Mouse (Mus musculus) forebrain, embryonic 16.5 days (tissue): ENCODE data around the gene Pnma1. TPM values are rescaled to one million over a fixed set of nuclear protein-coding genes. Genes with fewer than 3 reads are reported as not detected.

Source experiments
- ATAC-seq: fragments of 200-750 bp; cut with Nextera tagmentation; 2 replicates; pipeline ENCODE4 v1.8.0; 2017; ENCODE audit warnings: mild to moderate bottlenecking, moderate library complexity
- H3K27ac ChIP-seq: fragments of 300-500 bp; sonication (generic); 2 replicates; pipeline ENCODE4 v1.5.1; 2014; ENCODE audit warnings: low read length, control low read depth
- H3K27me3 ChIP-seq: fragments of 300-500 bp; sonication (generic); replicated peaks from 2 replicates; pipeline ENCODE4 v1.6.1; 2014; ENCODE audit warnings: low read length; ENCODE audit not compliant: control insufficient read depth, insufficient read depth
- H3K36me3 ChIP-seq: fragments of 300-500 bp; sonication (generic); 2 replicates; pipeline ENCODE4 v1.6.1; 2014; ENCODE audit not compliant: control insufficient read depth, insufficient read depth
- H3K4me1 ChIP-seq: fragments of 300-500 bp; sonication (generic); replicated peaks from 2 replicates; pipeline ENCODE4 v1.6.1; 2014; ENCODE audit warnings: low read length; ENCODE audit not compliant: control insufficient read depth, insufficient read depth
- H3K4me2 ChIP-seq: fragments of 300-500 bp; sonication (generic); 2 replicates; pipeline ENCODE4 v1.6.1; 2014; ENCODE audit warnings: mild to moderate bottlenecking, low read length, control low read depth
- H3K4me3 ChIP-seq: fragments of 300-500 bp; sonication (generic); replicated peaks from 2 replicates; pipeline ENCODE4 v1.5.1; 2014; ENCODE audit warnings: mild to moderate bottlenecking, low read length, control low read depth
- H3K9ac ChIP-seq: fragments of 300-500 bp; sonication (generic); replicated peaks from 2 replicates; pipeline ENCODE4 v1.6.1; 2014; ENCODE audit warnings: low read depth, low read length, control low read depth
- H3K9me3 ChIP-seq: fragments of 300-500 bp; sonication (generic); 2 replicates; pipeline ENCODE4 v1.6.1; 2016; ENCODE audit warnings: low read length; ENCODE audit not compliant: control insufficient read depth
- WGBS: fragments of 180-500 bp; shearing (Covaris S2); extraction: QIAGEN DNeasy Blood & Tissue Kit; methylation state at CpG from one replicate; pipeline ENCODE4 v1.1.7; 2014; 5-methylcytosine and 5-hydroxymethylcytosine counted together
- polyA plus RNA-seq: library from polyadenylated mRNA; unstranded; fragments of >200 nt; fragmentation: Nextera tagmentation; extraction: Ambion mirVana; gene quantifications from 2 replicates; pipeline ENCODE4 v1.2.1, GENCODE M21; 2015

The Pnma1 gene
- polyA plus RNA-seq, 1 experiment from 2014 or later, result 7.2 TPM

DNA sequence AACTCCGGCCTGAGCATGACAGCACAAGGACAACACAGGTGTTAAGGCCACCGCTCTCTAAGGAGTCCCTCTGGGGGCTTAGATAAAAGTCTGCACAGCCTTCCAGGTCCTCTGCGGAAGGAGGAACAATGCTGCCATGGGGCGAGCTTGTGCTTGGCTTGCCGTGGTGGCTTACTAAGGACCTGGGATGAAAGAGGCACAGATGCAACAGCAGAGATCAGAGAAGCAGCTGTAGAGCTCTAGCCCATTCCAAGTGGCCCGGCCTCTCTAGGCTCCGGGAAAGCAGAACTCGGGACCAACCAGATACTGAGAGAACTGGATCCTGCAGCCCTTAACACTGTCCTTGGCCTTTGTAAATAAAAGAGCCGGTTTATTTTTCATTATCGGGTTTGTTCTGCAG lies 3.6 kb upstream of the Pnma1 start:
- H3K27ac ChIP-seq, result no peak overlapping the region
- no peak overlapping the region for H3K4me2 ChIP-seq
- no peaks in the 10 kb centered on the region for H3K27me3 ChIP-seq
- WGBS, result 91% methylated on average over 10 of the region's 10 CpGs
- H3K36me3 ChIP-seq, result 0 out of 2 replicates have a peak, but pooled peaks cover 6% of the 10 kb centered on the region
- H3K9ac ChIP-seq, result no peak overlapping the region
- H3K4me3 ChIP-seq, result no peak overlapping the region
- H3K9me3 ChIP-seq, result no peaks in the 10 kb centered on the region
- H3K4me1 ChIP-seq, result peaks cover 19% of the 10 kb centered on the region
- no peak for ATAC-seq

DNA sequence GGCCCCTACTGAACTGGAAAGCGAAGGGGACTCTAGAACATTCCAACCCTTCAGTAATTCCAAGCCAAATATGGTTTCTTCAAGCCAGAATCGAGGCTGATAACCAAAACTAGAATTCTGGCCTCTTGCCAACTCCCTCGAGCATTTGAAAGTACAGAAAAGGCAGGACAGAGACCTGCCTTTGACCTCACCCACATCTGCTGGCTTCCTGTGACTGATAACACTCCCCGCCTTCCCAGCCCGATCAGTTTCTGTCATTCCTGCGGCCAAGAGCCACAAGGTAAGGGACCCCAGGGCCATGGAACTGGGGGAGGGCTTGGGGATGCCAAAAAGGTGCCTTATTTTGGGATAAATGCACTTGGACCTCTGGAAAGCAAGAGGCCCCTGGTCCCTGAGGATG lies 2.7 kb upstream of the Pnma1 start:
- 72% methylated on average over 6 of the region's 6 CpGs for WGBS
- no peaks in the 10 kb centered on the region for H3K9me3 ChIP-seq
- H3K9ac ChIP-seq, result no peak overlapping the region
- no peak for ATAC-seq
- H3K27me3 ChIP-seq, result no peaks in the 10 kb centered on the region
- no peak overlapping the region for H3K4me3 ChIP-seq
- H3K4me2 ChIP-seq, result no peak overlapping the region
- H3K36me3 ChIP-seq, result 0 out of 2 replicates have a peak, but pooled peaks cover 4% of the 10 kb centered on the region
- no peak overlapping the region for H3K27ac ChIP-seq
- H3K4me1 ChIP-seq, result peaks cover 19% of the 10 kb centered on the region

- Histone ChIP-seq H3K36me3 (0 out of 2 replicates have a peak, but pooled peaks cover 4% of the 10 kb centered on the region), H3K4me1 (peaks cover 19% of the 10 kb centered on the region), H3K27me3 (no peaks in the 10 kb centered on the region), H3K9me3 (no peaks in the 10 kb centered on the region), H3K4me2 (no peak overlapping the region), H3K27ac (no peak overlapping the region), H3K4me3 (no peak overlapping the region), H3K9ac (no peak overlapping the region)
- WGBS, result 67% methylated on average over 15 of the region's 15 CpGs
- ATAC-seq, result no peak
These were observed 1.7 kb upstream of the Pnma1 start for GRCm38 (mm10) chr12:84149971-84150370.

- no peaks in the 10 kb centered on the region for H3K9me3 ChIP-seq
- H3K9ac ChIP-seq, result peak overlapping the region; percentile 64
- H3K27me3 ChIP-seq, result no peaks in the 10 kb centered on the region
- no peaks in the 10 kb centered on the region for H3K36me3 ChIP-seq
- ATAC-seq, result peak; percentile 32; the same call in 1 of the 2 replicates
- H3K4me1 ChIP-seq, result peaks cover 19% of the 10 kb centered on the region
- H3K4me2 ChIP-seq, result peak overlapping the region; percentile 80
- peak overlapping the region; percentile 59 for H3K4me3 ChIP-seq
- H3K27ac ChIP-seq, result peak overlapping the region; percentile 65
- 4% methylated on average over 10 of the region's 10 CpGs for WGBS
These were observed 328 bp upstream of the Pnma1 start for GRCm38 (mm10) chr12:84148622-84149012.

- no peak for ATAC-seq
- 60% methylated on average over 14 of the region's 14 CpGs for WGBS
- Histone ChIP-seq H3K36me3 (no peaks in the 10 kb centered on the region; the same call in 1 of the 2 replicates), H3K9ac (no peak overlapping the region), H3K27me3 (no peaks in the 10 kb centered on the region), H3K9me3 (no peaks in the 10 kb centered on the region), H3K27ac (no peak overlapping the region), H3K4me2 (no peak overlapping the region), H3K4me3 (no peak overlapping the region), H3K4me1 (peaks cover 4% of the 10 kb centered on the region)
These were observed 5.8 kb downstream of the Pnma1 start for GRCm38 (mm10) chr12:84142281-84143050.

GRCm38 (mm10) chr12:84141271-84141670 lies 7.0 kb downstream of the Pnma1 start:
- H3K27me3 ChIP-seq, result no peaks in the 10 kb centered on the region
- no peaks in the 10 kb centered on the region for H3K9me3 ChIP-seq
- H3K27ac ChIP-seq, result no peak overlapping the region
- no peaks in the 10 kb centered on the region; the same call in 1 of the 2 replicates for H3K36me3 ChIP-seq
- H3K9ac ChIP-seq, result no peak overlapping the region
- 93% methylated on average over 4 of the region's 4 CpGs for whole genome bisulfite sequencing
- H3K4me3 ChIP-seq, result no peak overlapping the region
- no peak overlapping the region for H3K4me2 ChIP-seq
- no peaks in the 10 kb centered on the region for H3K4me1 ChIP-seq
- no peak for ATAC-seq

- Histone ChIP-seq H3K27ac (no peak overlapping the region), H3K4me3 (no peak overlapping the region), H3K9me3 (no peaks in the 10 kb centered on the region), H3K36me3 (peaks cover 3% of the 10 kb centered on the region), H3K4me2 (no peak overlapping the region), H3K9ac (no peak overlapping the region), H3K27me3 (no peaks in the 10 kb centered on the region), H3K4me1 (no peaks in the 10 kb centered on the region)
- 68% methylated on average over 4 of the region's 4 CpGs for WGBS
- ATAC-seq, result no peak
These were observed 8.2 kb downstream of the Pnma1 start for GRCm38 (mm10) chr12:84140135-84140534.

DNA sequence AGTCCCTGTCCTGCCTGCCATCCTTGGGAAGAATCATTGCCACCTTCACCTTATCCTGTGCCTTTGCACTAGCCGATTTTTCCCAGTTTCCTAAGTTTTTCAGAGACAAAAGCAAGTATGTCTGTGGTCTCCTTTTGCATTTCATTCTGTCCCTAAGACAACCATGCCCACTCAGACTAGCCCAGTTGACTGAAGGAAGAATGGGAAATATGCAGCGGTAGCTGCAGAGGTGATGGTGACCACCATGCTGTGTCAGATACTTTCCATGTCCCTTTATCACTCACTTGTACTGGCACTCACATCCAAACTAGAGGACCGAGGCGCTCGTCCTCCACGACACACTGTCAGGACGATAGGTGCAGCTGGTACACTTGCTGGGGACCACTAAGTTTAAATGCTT lies 11.2 kb downstream of the Pnma1 start:
- Histone ChIP-seq H3K27ac (no peak overlapping the region), H3K4me1 (no peaks in the 10 kb centered on the region), H3K36me3 (peaks cover 4% of the 10 kb centered on the region), H3K27me3 (no peaks in the 10 kb centered on the region), H3K4me2 (no peak overlapping the region), H3K9ac (no peak overlapping the region), H3K4me3 (no peak overlapping the region), H3K9me3 (no peaks in the 10 kb centered on the region)
- ATAC-seq, result no peak
- WGBS, result 94% methylated on average over 7 of the region's 7 CpGs

DNA sequence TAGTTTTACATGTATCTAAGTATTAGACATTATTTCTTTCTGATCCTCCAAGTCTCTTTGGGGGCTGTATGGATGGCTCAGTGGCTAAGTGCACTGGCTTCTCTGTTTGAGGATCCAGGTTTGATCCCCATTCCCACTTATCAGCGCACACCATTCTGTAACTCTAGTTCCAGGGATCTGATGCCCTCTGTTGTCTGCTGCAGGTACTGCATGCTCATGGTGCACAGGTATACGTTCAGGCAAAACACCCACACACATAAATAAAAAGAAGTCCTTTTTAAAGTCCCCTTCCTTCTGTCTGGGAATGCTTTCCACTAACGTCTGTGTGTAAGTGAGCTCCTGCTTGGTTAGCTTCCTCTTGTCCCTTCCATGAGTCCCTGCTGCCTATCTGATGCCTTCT lies 16.0 kb downstream of the Pnma1 start:
- H3K9ac ChIP-seq, result no peak overlapping the region
- no peak overlapping the region for H3K4me2 ChIP-seq
- WGBS, result 62% methylated on average over 3 of the region's 3 CpGs
- H3K4me1 ChIP-seq, result no peaks in the 10 kb centered on the region
- no peaks in the 10 kb centered on the region for H3K9me3 ChIP-seq
- H3K27me3 ChIP-seq, result no peaks in the 10 kb centered on the region
- ATAC-seq, result no peak
- no peak overlapping the region for H3K4me3 ChIP-seq
- peaks cover 10% of the 10 kb centered on the region for H3K36me3 ChIP-seq
- no peak overlapping the region for H3K27ac ChIP-seq
